Mouse (Mus musculus) forebrain, embryonic 12.5 days (tissue): ENCODE results near the gene Gad2. TPM values are rescaled to one million over a fixed set of nuclear protein-coding genes. Genes with fewer than 3 reads are reported as not detected.

Experiments
- ATAC-seq: fragments of 200-750 bp; cut with Nextera tagmentation; 2 replicates; pipeline ENCODE4 v1.8.0; 2017; ENCODE audit warnings: moderate TSS enrichment; ENCODE audit not compliant: low FRiP score
- H3K27ac ChIP-seq: fragments of 300-500 bp; sonication (generic); 2 replicates; pipeline ENCODE4 v1.5.1; 2016; ENCODE audit warnings: mild to moderate bottlenecking
- H3K27me3 ChIP-seq: fragments of 300-500 bp; sonication (generic); 2 replicates; pipeline ENCODE4 v1.6.1; 2016; ENCODE audit warnings: mild to moderate bottlenecking
- H3K36me3 ChIP-seq: fragments of 300-500 bp; sonication (generic); replicated peaks from 2 replicates; pipeline ENCODE4 v1.6.1; 2016; ENCODE audit warnings: mild to moderate bottlenecking
- H3K4me1 ChIP-seq: fragments of 300-500 bp; sonication (generic); 2 replicates; pipeline ENCODE4 v1.6.1; 2016
- H3K4me2 ChIP-seq: fragments of 300-500 bp; sonication (generic); 2 replicates; pipeline ENCODE4 v1.6.1; 2016; ENCODE audit warnings: mild to moderate bottlenecking, moderate library complexity
- H3K4me3 ChIP-seq: fragments of 300-500 bp; sonication (generic); replicated peaks from 2 replicates; pipeline ENCODE4 v1.5.1; 2016; ENCODE audit warnings: mild to moderate bottlenecking
- H3K9ac ChIP-seq: fragments of 300-500 bp; sonication (generic); 2 replicates; pipeline ENCODE4 v1.6.1; 2016; ENCODE audit warnings: mild to moderate bottlenecking
- H3K9me3 ChIP-seq: fragments of 300-500 bp; sonication (generic); 2 replicates; pipeline ENCODE4 v1.6.1; 2016
- WGBS: fragments of 180-500 bp; shearing (Covaris S2); methylation state at CpG from one replicate; pipeline ENCODE4 v1.1.7; 2016; 5-methylcytosine and 5-hydroxymethylcytosine counted together
- microRNA-seq: library from miRNA; unstranded; fragments of <30 nt; microRNA quantifications from one replicate; pipeline ENCODE4, GENCODE M21; 2017
- polyA plus RNA-seq: library from polyadenylated mRNA; unstranded; fragments of >200 nt; fragmentation: Nextera tagmentation; extraction: Ambion mirVana; gene quantifications from 2 replicates; pipeline ENCODE4 v1.2.1, GENCODE M21; 2016

The Gad2 gene
- polyA plus RNA-seq, 1 experiment from 2014 or later: 73.0 TPM

DNA sequence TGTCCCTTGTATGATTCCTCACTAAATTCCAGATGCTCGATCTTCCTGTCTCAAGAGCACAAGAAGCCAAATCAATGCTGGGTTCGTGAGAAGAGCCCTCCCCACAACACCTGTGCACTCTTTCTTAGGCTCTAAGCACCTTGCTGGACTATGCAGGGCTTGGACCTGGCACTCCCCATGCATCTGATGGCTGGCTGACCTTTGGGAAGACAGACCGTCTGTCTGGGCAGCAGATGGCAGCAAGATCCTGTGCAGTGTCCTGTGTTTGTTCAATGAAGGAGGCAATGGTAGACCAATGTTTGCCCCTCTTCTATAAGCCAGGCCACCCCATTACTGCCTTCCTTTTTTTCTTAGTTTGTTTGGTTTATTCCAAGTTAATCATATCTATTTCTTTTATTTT lies 119.2 kb downstream of the Gad2 start:
- Histone ChIP-seq H3K36me3 (no peaks in the 10 kb centered on the region), H3K4me3 (no peak overlapping the region), H3K27me3 (no peaks in the 10 kb centered on the region), H3K4me1 (0 out of 2 replicates have a peak, but pooled peaks cover 4% of the 10 kb centered on the region), H3K4me2 (no peak overlapping the region), H3K27ac (no peak overlapping the region), H3K9ac (no peak overlapping the region), H3K9me3 (no peaks in the 10 kb centered on the region)
- WGBS: 72% methylated on average over 3 of the region's 3 CpGs
- ATAC-seq: no peak

Small RNA genes lying within 50 kb of the gene (microRNA-seq; reads per million reads assigned to microRNA genes)
- gene Gm23636 (not detected), gene Mir3967 (not detected)

Other genes starting within 250 kb of the Gad2 start
- 0.76 and 1.00 TPM in 2 replicates for gene Apbb1ip, start 151.9 kb downstream of the Gad2 start, polyA plus RNA-seq